Mouse (Mus musculus): ENCODE measurements around the gene Snx9. TPM values are rescaled to one million over a fixed set of nuclear protein-coding genes. Genes with fewer than 3 reads are reported as not detected.

The Snx9 gene
- polyA plus RNA-seq, 1 experiment: 0.32 TPM

DNA sequence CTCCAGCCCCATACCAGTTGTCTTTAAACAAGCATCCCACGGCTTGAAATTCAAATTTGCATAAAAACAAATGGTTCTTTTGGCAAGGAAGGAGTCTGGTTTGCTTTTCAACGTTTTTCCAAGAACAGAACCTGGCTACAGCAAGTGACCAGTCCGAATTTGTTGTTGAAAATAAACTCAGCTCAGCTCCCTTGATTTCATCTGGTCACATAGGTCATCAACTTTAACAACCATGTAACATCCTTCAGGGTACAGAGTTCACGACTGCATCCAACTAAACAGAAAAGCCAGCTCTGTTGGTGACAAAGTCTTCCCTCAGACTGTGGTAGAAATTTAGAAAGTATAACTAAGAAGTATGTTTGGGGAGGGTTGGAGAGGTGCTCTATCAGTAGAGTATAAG is 21.7 kb downstream of the Snx9 start:
- H3K4me1 ChIP-seq (ENCODE audit: control insufficient read depth): peaks cover 2% of the 10 kb centered on the region; the same call in 1 of the 2 replicates
- H3K27me3 ChIP-seq (ENCODE audit: control insufficient read depth): no peaks in the 10 kb centered on the region
- no peaks in the 10 kb centered on the region for H3K9me3 ChIP-seq (ENCODE audit: control insufficient read depth, low read length)
- no peak for TF ChIP-seq TAL1 (IDR thresholded peaks at IDR 0.05; ENCODE audit: low read length)
- TF ChIP-seq GATA1 (IDR thresholded peaks at IDR 0.05; ENCODE audit: low read length): no peak
- no peak overlapping the region for H3K4me3 ChIP-seq (replicated peaks)
- no peaks in the 10 kb centered on the region for H3K36me3 ChIP-seq (ENCODE audit: control insufficient read depth)

GRCm38 (mm10) chr17:5863745-5864144 is 22.6 kb downstream of the Snx9 start:
- no peaks in the 10 kb centered on the region for H3K27me3 ChIP-seq (ENCODE audit: control insufficient read depth)

GRCm38 (mm10) chr17:5867456-5867855 is 26.3 kb downstream of the Snx9 start:
- no peaks in the 10 kb centered on the region for H3K36me3 ChIP-seq (ENCODE audit: control insufficient read depth)
- no peak overlapping the region for H3K4me3 ChIP-seq (replicated peaks)
- peaks cover 2% of the 10 kb centered on the region; the same call in 1 of the 2 replicates for H3K4me1 ChIP-seq (ENCODE audit: control insufficient read depth)
- H3K27me3 ChIP-seq (ENCODE audit: control insufficient read depth): no peaks in the 10 kb centered on the region
- TF ChIP-seq GATA1 (IDR thresholded peaks at IDR 0.05; ENCODE audit: low read length) (no peak), TAL1 (IDR thresholded peaks at IDR 0.05; ENCODE audit: low read length) (no peak)
- H3K9me3 ChIP-seq (ENCODE audit: control insufficient read depth, low read length): no peaks in the 10 kb centered on the region

More at GRCm38 (mm10) chr17:5863745-5864144, 22.6 kb downstream of the Snx9 start:
- H3K9me3 ChIP-seq (ENCODE audit: control insufficient read depth, low read length): no peaks in the 10 kb centered on the region
- H3K4me1 ChIP-seq (ENCODE audit: control insufficient read depth): peaks cover 2% of the 10 kb centered on the region; the same call in 1 of the 2 replicates
- no peak for TF ChIP-seq TAL1 (IDR thresholded peaks at IDR 0.05; ENCODE audit: low read length)
- TF ChIP-seq GATA1 (IDR thresholded peaks at IDR 0.05; ENCODE audit: low read length): no peak
- no peaks in the 10 kb centered on the region for H3K36me3 ChIP-seq (ENCODE audit: control insufficient read depth)
- no peak overlapping the region for H3K4me3 ChIP-seq (replicated peaks)

DNA sequence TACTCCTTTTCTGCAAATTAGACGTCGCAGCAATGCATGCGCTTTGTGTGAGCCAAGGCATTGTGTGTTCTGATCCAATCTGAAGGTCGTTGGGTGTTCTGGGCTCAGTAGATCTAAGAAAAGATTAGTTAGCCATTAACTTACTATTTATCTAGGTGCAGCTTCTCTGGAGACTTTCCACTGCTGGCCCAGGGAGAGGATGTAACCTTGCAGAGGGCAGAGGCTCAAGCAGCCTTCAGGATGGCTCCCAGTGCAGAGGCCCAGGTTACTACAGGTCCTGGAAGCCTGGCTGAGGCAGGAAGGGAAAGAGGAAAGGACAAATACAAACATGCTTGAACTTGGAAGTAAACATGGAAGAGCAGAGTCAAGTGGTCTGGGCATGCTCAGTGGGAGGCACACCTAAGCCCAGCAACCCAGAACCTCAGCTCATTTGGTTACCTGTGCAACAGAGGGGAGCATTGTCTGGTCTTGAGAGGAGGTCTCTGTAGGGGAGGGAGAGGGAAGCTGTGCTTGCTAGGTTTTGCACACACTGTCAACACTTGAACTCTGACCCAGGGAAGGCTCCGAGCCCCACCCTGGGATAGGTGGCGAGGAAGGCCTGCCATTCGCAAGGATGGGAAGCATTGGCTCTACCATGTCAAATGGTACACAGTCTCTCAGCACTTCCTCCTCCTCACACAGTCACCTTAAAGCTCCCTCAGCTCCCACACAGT is 27.3 kb downstream of the Snx9 start:
- Histone ChIP-seq H3K36me3 (ENCODE audit: control insufficient read depth) (no peaks in the 10 kb centered on the region), H3K9me3 (ENCODE audit: control insufficient read depth, low read length) (no peaks in the 10 kb centered on the region), H3K4me3 (replicated peaks) (no peak overlapping the region), H3K4me1 (ENCODE audit: control insufficient read depth) (no peaks in the 10 kb centered on the region; the same call in 1 of the 2 replicates), H3K27me3 (ENCODE audit: control insufficient read depth) (no peaks in the 10 kb centered on the region)
- TF ChIP-seq GATA1 (IDR thresholded peaks at IDR 0.05; ENCODE audit: low read length): no peak
- no peak for TF ChIP-seq TAL1 (IDR thresholded peaks at IDR 0.05; ENCODE audit: low read length)

DNA sequence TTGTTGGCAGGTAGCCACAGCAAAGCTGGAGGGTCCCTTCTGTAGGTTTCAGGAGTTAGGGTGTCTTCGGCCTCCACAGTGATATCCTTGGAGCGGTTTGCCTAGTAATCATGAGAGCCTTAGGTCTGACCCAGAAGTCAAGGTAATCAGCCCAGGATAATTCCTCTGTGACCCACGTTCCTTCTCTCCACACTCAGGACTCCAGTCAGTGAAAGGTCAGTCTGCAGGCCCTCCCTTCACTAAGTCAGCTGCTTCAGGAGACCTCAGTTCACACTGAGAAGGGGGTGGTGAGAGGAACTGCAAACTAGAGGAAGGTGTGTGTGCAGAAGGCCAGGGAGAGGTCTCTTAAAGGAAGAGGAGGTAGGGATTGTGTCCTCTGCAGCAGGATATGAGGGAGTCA is 28.3 kb downstream of the Snx9 start:
- no peaks in the 10 kb centered on the region for H3K27me3 ChIP-seq (ENCODE audit: control insufficient read depth)
- no peak overlapping the region for H3K4me3 ChIP-seq (replicated peaks)
- H3K4me1 ChIP-seq (ENCODE audit: control insufficient read depth): peaks cover 2% of the 10 kb centered on the region
- TF ChIP-seq TAL1 (IDR thresholded peaks at IDR 0.05; ENCODE audit: low read length): no peak
- TF ChIP-seq GATA1 (IDR thresholded peaks at IDR 0.05; ENCODE audit: low read length): no peak
- no peaks in the 10 kb centered on the region for H3K9me3 ChIP-seq (ENCODE audit: control insufficient read depth, low read length)
- H3K36me3 ChIP-seq (ENCODE audit: control insufficient read depth): no peaks in the 10 kb centered on the region

DNA sequence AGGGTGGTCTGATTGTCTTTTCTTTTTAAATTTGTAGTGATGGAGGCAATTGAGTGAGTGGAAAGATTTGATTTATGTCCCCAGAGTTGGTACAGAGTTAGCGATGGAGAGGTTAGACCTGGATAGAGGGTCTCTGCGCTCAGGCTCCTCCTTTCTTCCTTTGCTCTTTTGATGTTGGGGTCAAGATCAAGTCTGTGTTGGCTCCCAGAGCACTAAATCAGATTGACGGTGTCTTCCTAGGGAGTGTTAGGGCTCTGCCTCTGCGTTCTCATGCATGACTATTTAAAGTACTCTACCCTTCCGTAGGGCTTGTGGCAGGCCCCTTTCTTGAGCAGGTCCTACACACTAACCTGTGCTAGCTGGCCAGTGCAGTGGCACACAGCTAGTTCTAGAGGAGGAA is 28.9 kb downstream of the Snx9 start:
- no peak for TF ChIP-seq TAL1 (IDR thresholded peaks at IDR 0.05; ENCODE audit: low read length)
- TF ChIP-seq GATA1 (IDR thresholded peaks at IDR 0.05; ENCODE audit: low read length): no peak
- peaks cover 7% of the 10 kb centered on the region for H3K4me1 ChIP-seq (ENCODE audit: control insufficient read depth)
- no peaks in the 10 kb centered on the region for H3K27me3 ChIP-seq (ENCODE audit: control insufficient read depth)
- H3K36me3 ChIP-seq (ENCODE audit: control insufficient read depth): no peaks in the 10 kb centered on the region
- no peaks in the 10 kb centered on the region for H3K9me3 ChIP-seq (ENCODE audit: control insufficient read depth, low read length)
- H3K4me3 ChIP-seq (replicated peaks): no peak overlapping the region

- Histone ChIP-seq H3K4me3 (replicated peaks) (no peak overlapping the region), H3K27me3 (ENCODE audit: control insufficient read depth) (no peaks in the 10 kb centered on the region), H3K9me3 (ENCODE audit: control insufficient read depth, low read length) (no peaks in the 10 kb centered on the region), H3K36me3 (ENCODE audit: control insufficient read depth) (no peaks in the 10 kb centered on the region), H3K4me1 (ENCODE audit: control insufficient read depth) (peaks cover 11% of the 10 kb centered on the region)
- TF ChIP-seq TAL1 (IDR thresholded peaks at IDR 0.05; ENCODE audit: low read length) (no peak), GATA1 (IDR thresholded peaks at IDR 0.05; ENCODE audit: low read length) (no peak)
Measured at GRCm38 (mm10) chr17:5870696-5871095, 29.6 kb downstream of the Snx9 start.

DNA sequence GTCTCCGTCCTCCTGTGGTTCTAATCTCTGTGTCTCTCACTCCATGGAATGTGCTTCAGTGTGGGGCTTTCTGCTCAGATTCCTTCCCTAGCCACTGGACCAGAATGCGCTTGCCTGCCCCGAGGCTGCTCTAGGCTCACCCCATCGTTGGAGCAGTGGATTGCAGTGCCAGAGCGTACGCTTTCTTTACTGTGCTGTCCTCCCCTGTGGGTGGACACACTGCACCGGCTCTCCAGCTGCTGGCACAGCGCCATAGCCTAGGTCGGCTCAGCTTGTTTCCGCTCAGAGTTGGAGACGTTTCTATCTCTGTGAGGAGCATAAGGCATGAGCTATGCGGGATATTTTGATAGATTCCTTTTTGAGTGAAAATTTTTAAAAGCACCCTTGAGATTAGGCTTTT is 31.4 kb downstream of the Snx9 start:
- no peaks in the 10 kb centered on the region for H3K27me3 ChIP-seq (ENCODE audit: control insufficient read depth)
- H3K4me1 ChIP-seq (ENCODE audit: control insufficient read depth): peaks cover 11% of the 10 kb centered on the region
- no peaks in the 10 kb centered on the region for H3K36me3 ChIP-seq (ENCODE audit: control insufficient read depth)
- TF ChIP-seq TAL1 (IDR thresholded peaks at IDR 0.05; ENCODE audit: low read length): no peak
- TF ChIP-seq GATA1 (IDR thresholded peaks at IDR 0.05; ENCODE audit: low read length): no peak
- no peak overlapping the region for H3K4me3 ChIP-seq (replicated peaks)
- H3K9me3 ChIP-seq (ENCODE audit: control insufficient read depth, low read length): no peaks in the 10 kb centered on the region

DNA sequence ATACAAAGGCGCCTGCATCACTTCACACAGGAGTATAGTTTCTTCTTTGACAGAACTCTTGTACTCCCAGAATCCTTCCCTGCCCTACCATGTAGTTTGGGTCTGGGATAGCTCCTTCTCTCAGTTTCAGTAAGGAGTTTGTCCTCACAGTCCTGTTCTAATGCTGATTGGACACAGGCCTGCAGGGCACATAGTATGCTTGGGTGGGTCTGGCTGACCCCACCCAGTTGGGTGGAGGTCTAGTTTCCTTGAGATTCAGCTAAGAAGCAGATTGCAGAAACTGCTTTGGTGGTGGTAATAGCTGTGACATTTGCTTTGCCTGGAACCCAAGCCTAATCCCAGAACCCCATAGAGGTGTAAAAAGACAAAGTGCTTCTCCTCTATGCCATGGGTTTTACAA is 33.4 kb downstream of the Snx9 start:
- no peaks in the 10 kb centered on the region for H3K9me3 ChIP-seq (ENCODE audit: control insufficient read depth, low read length)
- TF ChIP-seq GATA1 (IDR thresholded peaks at IDR 0.05; ENCODE audit: low read length) (no peak), TAL1 (IDR thresholded peaks at IDR 0.05; ENCODE audit: low read length) (no peak)
- H3K27me3 ChIP-seq (ENCODE audit: control insufficient read depth): no peaks in the 10 kb centered on the region
- H3K4me1 ChIP-seq (ENCODE audit: control insufficient read depth): peaks cover 11% of the 10 kb centered on the region
- H3K4me3 ChIP-seq (replicated peaks): no peak overlapping the region
- H3K36me3 ChIP-seq (ENCODE audit: control insufficient read depth): no peaks in the 10 kb centered on the region

Measured in erythroblast, embryonic 14.5 days (primary cell).